Mouse (Mus musculus) skeletal muscle tissue, adult 2 months (tissue): ENCODE measurements around the gene Slc22a13.
"Not testable (repeated sequence)": the region's sequence is repeated elsewhere in the genome, so short reads cannot be mapped to it uniquely, and the experiment has no call there.

ENCODE experiments used
- DNase-seq: peaks from one replicate; pipeline ENCODE4 v3.0.0-alpha.2; 2012; ENCODE audit warnings: low read depth, low spot score

Gene Slc22a13

GRCm38 (mm10) chr9:119208998-119209397 lies at the start of gene Slc22a13:
TSS of gene Slc22a13 (minus strand) at chr9:119209098.
- no peak for DNase-seq

GRCm38 (mm10) chr9:119258128-119258527 lies 49.2 kb upstream of the Slc22a13 start:
- no peak for DNase-seq

GRCm38 (mm10) chr9:119256161-119256560 lies 47.3 kb upstream of the Slc22a13 start:
- no peak for DNase-seq

GRCm38 (mm10) chr9:119255096-119255495 lies 46.2 kb upstream of the Slc22a13 start:
- no peak for DNase-seq

GRCm38 (mm10) chr9:119254187-119254586 lies 45.3 kb upstream of the Slc22a13 start:
- DNase-seq: no peak

- DNase-seq: no peak
Observed at GRCm38 (mm10) chr9:119247996-119248395, 39.1 kb upstream of the Slc22a13 start.

- DNase-seq: peak; percentile 53
Observed at GRCm38 (mm10) chr9:119246826-119247225, 37.9 kb upstream of the Slc22a13 start.

- DNase-seq: no peak
Observed at GRCm38 (mm10) chr9:119243981-119244380, 35.1 kb upstream of the Slc22a13 start.

GRCm38 (mm10) chr9:119241169-119241865 lies 32.4 kb upstream of the Slc22a13 start:
- no peak for DNase-seq

GRCm38 (mm10) chr9:119240286-119240997 lies 31.5 kb upstream of the Slc22a13 start:
- DNase-seq: no peak

GRCm38 (mm10) chr9:119239274-119239673 lies 30.4 kb upstream of the Slc22a13 start:
- DNase-seq: no peak

GRCm38 (mm10) chr9:119238796-119239195 lies 29.9 kb upstream of the Slc22a13 start:
- DNase-seq: no peak

- DNase-seq: no peak
Observed at GRCm38 (mm10) chr9:119231552-119231951, 22.7 kb upstream of the Slc22a13 start.

- no peak for DNase-seq
Observed at GRCm38 (mm10) chr9:119230829-119231228, 21.9 kb upstream of the Slc22a13 start.

GRCm38 (mm10) chr9:119220249-119220648 lies 11.4 kb upstream of the Slc22a13 start:
- DNase-seq: no peak

GRCm38 (mm10) chr9:119219667-119220066 lies 10.8 kb upstream of the Slc22a13 start:
- DNase-seq: no peak

- DNase-seq: not testable (repeated sequence)
Observed at GRCm38 (mm10) chr9:119215341-119215740, 6.4 kb upstream of the Slc22a13 start.

GRCm38 (mm10) chr9:119214601-119215000 lies 5.7 kb upstream of the Slc22a13 start:
- no peak for DNase-seq

- DNase-seq: no peak
Observed at GRCm38 (mm10) chr9:119212996-119213395, 4.1 kb upstream of the Slc22a13 start.

GRCm38 (mm10) chr9:119207113-119207512 lies 1.8 kb downstream of the Slc22a13 start:
- no peak for DNase-seq

GRCm38 (mm10) chr9:119206666-119207065 lies 2.2 kb downstream of the Slc22a13 start:
- DNase-seq: no peak

- DNase-seq: no peak
Observed at GRCm38 (mm10) chr9:119205756-119206155, 3.1 kb downstream of the Slc22a13 start.

- no peak for DNase-seq
Observed at GRCm38 (mm10) chr9:119203617-119204016, 5.3 kb downstream of the Slc22a13 start.
